Mouse (Mus musculus) intestine, embryonic 16.5 days (tissue): ENCODE data around the gene Col17a1. TPM values are rescaled to one million over a fixed set of nuclear protein-coding genes. Genes with fewer than 3 reads are reported as not detected.

Source experiments
- polyA plus RNA-seq: library from polyadenylated mRNA; unstranded; fragments of >200 nt; fragmentation: Nextera tagmentation; extraction: Ambion mirVana; gene quantifications from 2 replicates; pipeline ENCODE4 v1.2.1, GENCODE M21; 2015

Gene Col17a1
- polyA plus RNA-seq, 1 experiment from 2014 or later = 0.42 TPM

Other genes starting within 250 kb of the Col17a1 start
- gene Sh3pxd2a, start 227.7 kb downstream of the Col17a1 start, polyA plus RNA-seq = 3.0 and 3.6 TPM in 2 replicates
- gene Stn1, start 154.6 kb downstream of the Col17a1 start, polyA plus RNA-seq = 39.2 and 43.9 TPM in 2 replicates
- 9.0 and 10.1 TPM in 2 replicates for gene Slk, start 112.4 kb downstream of the Col17a1 start, polyA plus RNA-seq
- 187 and 188 TPM in 2 replicates for gene Sfr1, start 39.6 kb upstream of the Col17a1 start, polyA plus RNA-seq
- 588 and 626 TPM in 2 replicates for gene Gsto1, start 162.9 kb upstream of the Col17a1 start, polyA plus RNA-seq
- gene Gsto2, start 173.4 kb upstream of the Col17a1 start, polyA plus RNA-seq = 0.68 and 1.2 TPM in 2 replicates
- 0.11 and 0.15 TPM in 2 replicates for gene Cfap43, start 227.2 kb upstream of the Col17a1 start, polyA plus RNA-seq
- gene Itprip, start 227.2 kb upstream of the Col17a1 start, polyA plus RNA-seq = 8.0 and 8.8 TPM in 2 replicates
- gene Cfap58, start 245.6 kb upstream of the Col17a1 start, polyA plus RNA-seq = not detected in 2 replicates